Mouse (Mus musculus) embryonic facial prominence, embryonic 14.5 days (tissue): ENCODE data around the gene Megf6. TPM values are rescaled to one million over a fixed set of nuclear protein-coding genes. Genes with fewer than 3 reads are reported as not detected.

ENCODE experiments used
- ATAC-seq: fragments of 200-750 bp; cut with Nextera tagmentation; 2 replicates; pipeline ENCODE4 v1.8.0; 2017; ENCODE audit warnings: low read depth, moderate number of reproducible peaks, moderate TSS enrichment
- DNase-seq: peaks from one replicate; pipeline ENCODE4 v3.0.0-alpha.2; 2015; ENCODE audit warnings: low spot score
- H3K27ac ChIP-seq: fragments of 300-500 bp; sonication (generic); replicated peaks from 2 replicates; pipeline ENCODE4 v1.5.1; 2014; ENCODE audit warnings: low read depth, mild to moderate bottlenecking, low read length, moderate library complexity
- H3K27me3 ChIP-seq: fragments of 300-500 bp; sonication (generic); replicated peaks from 2 replicates; pipeline ENCODE4 v1.6.1; 2014; ENCODE audit warnings: low read length; ENCODE audit not compliant: control insufficient read depth, insufficient read depth
- H3K36me3 ChIP-seq: fragments of 300-500 bp; sonication (generic); 2 replicates; pipeline ENCODE4 v1.6.1; 2014; ENCODE audit warnings: low read length, mixed read lengths; ENCODE audit not compliant: control insufficient read depth, insufficient read depth
- H3K4me1 ChIP-seq: fragments of 300-500 bp; sonication (generic); 2 replicates; pipeline ENCODE4 v1.6.1; 2014; ENCODE audit warnings: antibody characterized with exemption, low read length; ENCODE audit not compliant: control insufficient read depth, insufficient read depth
- H3K4me2 ChIP-seq: fragments of 300-500 bp; sonication (generic); 2 replicates; pipeline ENCODE4 v1.6.1; 2014; ENCODE audit warnings: low read depth, mild to moderate bottlenecking, low read length, moderate library complexity, mixed read lengths
- H3K4me3 ChIP-seq: fragments of 300-500 bp; sonication (generic); 2 replicates; pipeline ENCODE4 v1.5.1; 2014; ENCODE audit warnings: low read depth, mild to moderate bottlenecking, low read length
- H3K9ac ChIP-seq: fragments of 300-500 bp; sonication (generic); 2 replicates; pipeline ENCODE4 v1.6.1; 2014; ENCODE audit warnings: low read depth, mild to moderate bottlenecking, low read length, moderate library complexity, mixed read lengths
- H3K9me3 ChIP-seq: fragments of 300-500 bp; sonication (generic); 2 replicates; pipeline ENCODE4 v1.6.1; 2016; ENCODE audit warnings: low read length; ENCODE audit not compliant: control insufficient read depth
- WGBS: fragments of 180-500 bp; shearing (Covaris S2); extraction: QIAGEN DNeasy Blood & Tissue Kit; methylation state at CpG from one replicate; pipeline ENCODE4 v1.1.7; 2014; 5-methylcytosine and 5-hydroxymethylcytosine counted together
- polyA plus RNA-seq: library from polyadenylated mRNA; unstranded; fragments of >200 nt; fragmentation: Nextera tagmentation; extraction: Ambion mirVana; gene quantifications from 2 replicates; pipeline ENCODE4 v1.2.1, GENCODE M21; 2014

Gene Megf6
- polyA plus RNA-seq, 1 experiment from 2014 or later = 91.2 TPM

DNA sequence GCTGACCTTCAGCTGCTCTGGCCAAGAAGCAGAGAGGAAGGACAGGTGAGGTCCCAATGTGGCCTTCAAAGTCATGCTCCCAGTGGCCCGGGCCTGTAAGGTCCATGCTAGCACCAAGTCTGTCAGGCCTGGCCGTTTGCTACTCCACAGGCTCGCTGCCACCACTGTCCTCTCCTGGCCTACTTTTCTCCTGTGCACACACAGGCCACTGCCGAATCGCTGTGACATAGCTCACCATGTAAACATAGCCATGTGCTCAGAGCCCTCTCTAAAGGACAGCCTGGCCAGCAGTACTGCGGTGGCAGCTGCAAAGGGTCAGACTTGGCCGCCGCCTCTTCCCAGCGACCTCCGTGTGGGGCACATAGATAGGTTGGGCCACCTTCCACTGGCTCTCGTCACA is 16.4 kb upstream of the Megf6 start:
- Histone ChIP-seq H3K9ac (no peak overlapping the region), H3K4me2 (no peak overlapping the region), H3K36me3 (peaks cover 74% of the 10 kb centered on the region), H3K4me3 (no peak overlapping the region), H3K9me3 (no peaks in the 10 kb centered on the region), H3K27me3 (no peaks in the 10 kb centered on the region), H3K27ac (no peak overlapping the region), H3K4me1 (no peaks in the 10 kb centered on the region)
- WGBS = 72% methylated on average over 11 of the region's 11 CpGs
- ATAC-seq (no peak), DNase-seq (no peak)

- Histone ChIP-seq H3K36me3 (peaks cover 65% of the 10 kb centered on the region), H3K4me2 (no peak overlapping the region), H3K27ac (no peak overlapping the region), H3K4me3 (no peak overlapping the region), H3K4me1 (no peaks in the 10 kb centered on the region), H3K9ac (no peak overlapping the region), H3K27me3 (no peaks in the 10 kb centered on the region), H3K9me3 (no peaks in the 10 kb centered on the region)
- 79% methylated on average over 7 of the region's 7 CpGs for WGBS
- no peak for DNase-seq
- no peak for ATAC-seq
Measured at GRCm38 (mm10) chr4:154156050-154156449, 14.5 kb upstream of the Megf6 start.

GRCm38 (mm10) chr4:154157970-154158662 is 12.4 kb upstream of the Megf6 start:
- 90% methylated on average over 14 of the region's 14 CpGs for WGBS
- peaks cover 52% of the 10 kb centered on the region for H3K36me3 ChIP-seq
- H3K27me3 ChIP-seq = no peaks in the 10 kb centered on the region
- DNase-seq (no peak), ATAC-seq (no peak)
- H3K4me2 ChIP-seq = no peak overlapping the region
- H3K27ac ChIP-seq = no peak overlapping the region
- H3K4me3 ChIP-seq = no peak overlapping the region
- no peak overlapping the region for H3K9ac ChIP-seq
- H3K9me3 ChIP-seq = no peaks in the 10 kb centered on the region
- H3K4me1 ChIP-seq = peaks cover 4% of the 10 kb centered on the region; the same call in 1 of the 2 replicates

DNA sequence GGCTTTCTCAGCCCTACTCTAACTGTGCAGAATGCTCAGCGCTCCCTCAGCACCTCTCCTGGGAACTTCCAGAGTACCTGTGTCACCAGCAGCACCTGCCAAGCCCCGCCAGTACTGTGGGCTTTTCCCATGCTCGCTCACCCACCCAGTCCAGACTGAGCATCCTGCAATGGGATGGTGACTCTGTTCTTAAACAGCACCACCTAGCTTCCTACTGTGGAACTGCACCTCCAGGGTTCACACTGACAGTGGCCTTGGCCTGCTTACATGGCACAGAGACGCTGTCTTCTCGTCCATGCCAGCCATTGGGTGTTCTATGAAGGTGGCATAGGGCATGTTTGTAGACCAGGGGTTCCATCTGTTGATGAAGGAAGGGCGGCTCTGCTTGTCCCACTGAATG is 11.5 kb upstream of the Megf6 start:
- ATAC-seq (no peak), DNase-seq (peak; percentile 77)
- Histone ChIP-seq H3K27me3 (no peaks in the 10 kb centered on the region), H3K27ac (no peak overlapping the region), H3K36me3 (peaks cover 47% of the 10 kb centered on the region), H3K4me3 (no peak overlapping the region), H3K9me3 (no peaks in the 10 kb centered on the region), H3K9ac (no peak overlapping the region), H3K4me1 (peaks cover 4% of the 10 kb centered on the region; the same call in 1 of the 2 replicates), H3K4me2 (peak overlapping the region; percentile 88; the same call in 1 of the 2 replicates)
- WGBS = 15% methylated on average over 6 of the region's 6 CpGs

DNA sequence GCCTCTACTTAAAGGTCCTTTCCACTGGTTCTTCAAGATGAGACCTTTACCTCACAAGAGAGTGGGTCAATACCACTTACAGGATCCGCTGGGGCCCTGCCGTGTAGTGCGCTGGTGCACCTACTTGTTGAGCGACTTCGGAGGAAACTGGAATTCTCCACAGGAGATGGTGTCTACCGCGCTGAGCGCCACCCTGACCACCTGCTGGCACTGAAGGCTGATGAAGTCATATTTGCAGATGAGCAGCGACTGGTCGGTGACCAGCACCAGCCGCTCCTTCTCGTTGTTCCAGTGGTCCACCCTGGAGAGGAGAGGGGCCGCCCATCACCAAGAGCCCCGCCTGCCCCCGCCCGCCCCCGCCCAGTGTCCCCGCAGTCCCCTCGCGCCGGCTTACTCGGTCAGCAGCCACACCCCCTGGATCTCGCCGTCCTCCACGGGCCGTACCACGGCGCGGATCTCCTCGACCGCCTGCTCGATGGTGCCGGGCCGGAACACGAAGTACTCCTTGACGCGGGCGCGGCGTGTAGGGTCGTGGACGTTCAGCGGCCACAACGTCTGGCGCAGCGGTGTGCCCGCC is 10.5 kb upstream of the Megf6 start:
- ATAC-seq (peak; percentile 56), DNase-seq (peak; percentile 26)
- Histone ChIP-seq H3K4me3 (peak overlapping the region; percentile 93), H3K9ac (peak overlapping the region; percentile 81), H3K27me3 (no peaks in the 10 kb centered on the region), H3K9me3 (no peaks in the 10 kb centered on the region), H3K4me1 (peaks cover 4% of the 10 kb centered on the region; the same call in 1 of the 2 replicates), H3K27ac (0 out of 2 replicates have a peak overlapping the region, but pooled peaks have one; percentile 52), H3K4me2 (peak overlapping the region; percentile 88), H3K36me3 (peaks cover 37% of the 10 kb centered on the region)
- 2% methylated on average over 35 of the region's 47 CpGs for WGBS

- 1% methylated on average over 60 of the region's 75 CpGs for WGBS
- peaks cover 30% of the 10 kb centered on the region for H3K36me3 ChIP-seq
- 0 out of 2 replicates have a peak within 1 kb of the TSS, but pooled peaks have one; percentile 52 for H3K27ac ChIP-seq
- peaks cover 4% of the 10 kb centered on the region; the same call in 1 of the 2 replicates for H3K4me1 ChIP-seq
- no peaks in the 10 kb centered on the region for H3K27me3 ChIP-seq
- H3K4me2 ChIP-seq = peak within 1 kb of the TSS; percentile 88
- H3K9me3 ChIP-seq = no peaks in the 10 kb centered on the region
- ATAC-seq = peak; percentile 98
- DNase-seq = peak; percentile 99
- peak within 1 kb of the TSS; percentile 93 for H3K4me3 ChIP-seq
- peak within 1 kb of the TSS; percentile 81 for H3K9ac ChIP-seq
Measured at GRCm38 (mm10) chr4:154160538-154161390, 9.8 kb upstream of the Megf6 start, which contains the start of gene Tprgl. Tprgl (minus strand) TSS chr4:154160666.

- DNase-seq = peak; percentile 78
- Histone ChIP-seq H3K9me3 (no peaks in the 10 kb centered on the region), H3K27ac (no peak overlapping the region), H3K4me3 (no peak overlapping the region), H3K27me3 (no peaks in the 10 kb centered on the region), H3K36me3 (peaks cover 5% of the 10 kb centered on the region), H3K4me2 (no peak overlapping the region), H3K9ac (no peak overlapping the region), H3K4me1 (peaks cover 4% of the 10 kb centered on the region; the same call in 1 of the 2 replicates)
- ATAC-seq = no peak
- 15% methylated on average over 7 of the region's 7 CpGs for WGBS
Measured at GRCm38 (mm10) chr4:154163296-154163695, 7.2 kb upstream of the Megf6 start.

DNA sequence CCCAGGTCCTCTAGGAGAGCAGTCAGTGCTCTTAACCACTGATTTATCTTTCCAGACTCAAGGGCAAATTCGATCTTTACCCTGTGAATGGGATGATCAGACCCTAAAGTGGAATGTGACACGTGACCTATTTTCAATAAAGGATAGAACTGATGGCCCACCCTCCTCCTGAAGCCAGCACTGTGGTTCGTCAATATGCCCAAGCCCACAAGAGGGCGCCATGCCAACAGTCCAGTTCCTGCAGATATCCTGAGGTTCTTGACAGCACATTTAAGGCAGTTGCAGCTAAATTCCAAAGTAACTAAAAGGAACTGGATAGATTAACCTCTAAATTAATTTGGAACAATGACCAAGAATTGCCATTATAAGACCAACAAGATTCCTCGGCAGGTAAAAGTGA is 3.5 kb upstream of the Megf6 start:
- H3K4me3 ChIP-seq = no peak overlapping the region
- no peak overlapping the region for H3K9ac ChIP-seq
- H3K27me3 ChIP-seq = peaks cover 10% of the 10 kb centered on the region; the same call in 1 of the 2 replicates
- no peaks in the 10 kb centered on the region for H3K9me3 ChIP-seq
- ATAC-seq (no peak), DNase-seq (peak; percentile 51)
- H3K4me2 ChIP-seq = no peak overlapping the region
- no peak overlapping the region for H3K27ac ChIP-seq
- peaks cover 12% of the 10 kb centered on the region for H3K4me1 ChIP-seq
- H3K36me3 ChIP-seq = no peaks in the 10 kb centered on the region
- 23% methylated on average over 5 of the region's 5 CpGs for WGBS
